Mouse (Mus musculus) layer of hippocampus, adult 18-20 months (tissue): ENCODE results near the gene Crebbp. TPM values are rescaled to one million over a fixed set of nuclear protein-coding genes. Genes with fewer than 3 reads are reported as not detected.
"Not testable (repeated sequence)": the region's sequence is repeated elsewhere in the genome, so short reads cannot be mapped to it uniquely, and the experiment has no call there.

Experiments
- DNase-seq, 2 experiments: peaks; one replicate each; pipeline ENCODE4 v3.0.0; 2022; ENCODE audit warnings: low spot score in 2 of 2
- long read RNA-seq: library from polyadenylated mRNA; stranded (forward); transcript quantifications from one replicate; pipeline ENCODE4 v2.0.0, GENCODE M21; 2021
- total RNA-seq, 2 experiments: library from RNA; stranded (reverse); gene quantifications; 2 replicates each; pipeline ENCODE4 v1.2.3; 2021

Crebbp gene
- 10 to 100 TPM; 85.3 to 85.7 TPM for total RNA-seq
- long read RNA-seq, partial matches to known transcripts: 7 of 11 reads
- long read RNA-seq, other reads (novel, unspliced or antisense): 4 of 11 reads

DNA sequence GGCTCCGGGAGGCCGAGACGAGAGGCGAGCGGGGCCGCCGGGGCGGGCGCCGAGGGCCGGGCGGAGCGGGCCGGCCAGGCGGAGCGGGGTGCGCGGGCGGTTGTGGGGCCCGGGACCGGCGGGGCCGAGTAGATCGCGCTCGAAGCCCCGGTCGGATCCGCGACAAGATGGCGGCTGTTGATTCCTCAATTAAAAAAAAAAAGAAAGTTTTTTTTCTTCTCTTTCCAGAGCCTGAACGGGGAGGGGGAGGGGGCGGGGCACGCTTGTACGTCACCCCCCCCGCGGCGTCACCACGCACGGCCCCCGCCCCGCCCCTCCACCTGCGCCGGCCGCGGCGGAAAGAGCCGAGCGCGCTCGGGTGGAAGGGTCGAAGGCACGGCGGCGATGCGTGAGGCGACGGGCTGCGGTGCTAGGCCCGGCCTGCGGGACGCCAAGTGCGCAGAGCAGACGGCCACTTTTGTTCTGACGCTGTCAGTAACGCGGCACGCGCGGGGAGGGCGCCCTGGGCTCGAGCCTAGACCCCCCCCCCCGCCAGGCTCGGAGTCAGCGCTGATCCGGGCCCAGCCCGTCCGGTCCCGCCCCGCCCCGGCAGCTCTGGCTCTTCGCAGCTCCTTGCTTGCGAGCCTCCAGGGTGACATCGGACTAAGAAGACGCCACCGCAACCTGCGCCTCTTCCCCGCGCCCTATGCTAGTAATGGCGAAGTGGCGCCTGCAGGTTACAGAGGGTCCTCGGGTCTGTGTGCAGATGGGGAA is at the start of gene Crebbp:
Crebbp (minus strand) TSS at position 199 of the 753 bp plus-strand sequence.
- DNase-seq: peak; percentile 78 to 94

DNA sequence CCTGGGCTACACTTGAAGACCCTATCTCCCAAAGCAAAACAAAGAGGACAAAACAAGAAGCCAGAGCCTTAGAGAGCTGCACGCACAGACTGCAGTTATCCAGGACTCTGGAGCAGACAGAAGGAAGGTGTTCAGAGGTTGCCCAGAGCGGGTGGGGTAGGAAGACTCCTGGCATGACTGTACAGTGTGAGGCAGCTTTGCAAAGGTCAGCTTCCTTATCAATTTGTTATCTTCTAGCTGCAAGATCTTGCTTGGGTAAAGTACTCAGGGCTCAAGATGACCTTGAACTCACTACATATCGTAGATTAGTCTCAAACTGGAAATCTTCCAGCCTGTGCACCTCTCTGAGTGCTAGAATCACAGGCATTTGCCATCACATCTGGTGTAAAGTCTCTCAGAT is 49.7 kb upstream of the Crebbp start:
- DNase-seq: no peak

- no peak for DNase-seq
Measured at GRCm38 (mm10) chr16:4257546-4257945, 43.7 kb upstream of the Crebbp start.

DNA sequence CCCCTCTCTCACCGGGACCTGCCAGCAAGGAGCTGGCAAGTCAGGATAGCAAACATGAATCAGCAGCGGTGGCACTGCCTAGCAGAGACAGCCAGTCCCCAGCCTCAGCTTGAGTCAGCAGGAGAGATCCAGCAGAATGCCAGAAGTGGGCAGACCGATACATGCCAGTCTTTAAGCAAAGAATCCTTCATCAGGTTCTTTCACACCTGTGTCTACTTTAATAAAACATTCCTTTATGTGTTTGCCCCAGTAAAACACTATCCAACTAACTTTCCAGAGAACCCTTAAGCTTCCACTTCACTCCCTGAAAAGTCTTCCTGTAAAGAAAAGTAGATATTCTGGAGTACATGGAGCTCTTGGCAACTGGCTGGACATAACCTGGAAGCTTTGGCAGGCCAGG is 35.0 kb upstream of the Crebbp start:
- no peak for DNase-seq

DNA sequence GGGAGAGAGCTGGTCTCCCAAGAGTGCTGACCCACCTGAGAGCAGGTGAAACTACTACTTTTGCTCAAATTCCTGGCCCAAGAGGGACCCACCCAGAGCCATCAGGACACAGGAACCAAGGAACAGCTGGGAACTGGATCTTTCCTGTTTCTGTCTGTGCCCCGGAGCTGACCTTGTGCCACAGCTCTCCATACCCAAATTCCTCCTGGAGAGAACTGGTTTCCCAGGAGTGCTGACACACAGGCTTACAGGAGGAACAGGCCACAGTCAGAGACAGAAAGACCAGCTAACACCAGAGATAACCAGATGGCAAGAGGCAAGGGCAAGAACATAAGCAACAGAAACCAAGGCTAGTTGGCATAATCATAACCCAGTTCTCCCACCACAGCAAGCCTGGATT is 31.4 kb upstream of the Crebbp start:
- not testable (repeated sequence) for DNase-seq

- DNase-seq: no peak
Measured at GRCm38 (mm10) chr16:4236131-4236530, 22.3 kb upstream of the Crebbp start.

GRCm38 (mm10) chr16:4235587-4235986 is 21.8 kb upstream of the Crebbp start:
- no peak for DNase-seq

DNA sequence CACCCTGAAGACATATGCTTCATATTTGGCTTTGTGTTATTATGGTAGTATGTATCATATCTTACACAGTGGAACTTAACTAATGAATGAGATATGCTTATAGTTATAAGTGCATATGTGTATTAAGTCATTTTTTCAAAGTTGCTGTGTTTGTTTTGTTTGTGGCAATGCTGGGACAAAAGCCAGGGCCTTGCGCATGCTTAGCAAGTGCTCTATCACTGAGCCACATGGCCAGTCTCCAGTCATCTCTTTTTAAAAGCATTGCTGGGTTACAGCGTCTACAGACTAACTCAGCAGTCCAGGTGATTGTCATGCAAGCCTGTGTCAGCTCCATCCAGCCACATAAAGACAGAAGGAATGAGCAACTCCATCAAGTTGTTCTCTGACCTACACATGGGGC is 12.0 kb upstream of the Crebbp start:
- no peak for DNase-seq

GRCm38 (mm10) chr16:4214631-4215240 is 939 bp upstream of the Crebbp start:
- no peak for DNase-seq

GRCm38 (mm10) chr16:4212963-4213798 is 616 bp downstream of the Crebbp start:
- DNase-seq: peak; percentile 30 to 62

DNA sequence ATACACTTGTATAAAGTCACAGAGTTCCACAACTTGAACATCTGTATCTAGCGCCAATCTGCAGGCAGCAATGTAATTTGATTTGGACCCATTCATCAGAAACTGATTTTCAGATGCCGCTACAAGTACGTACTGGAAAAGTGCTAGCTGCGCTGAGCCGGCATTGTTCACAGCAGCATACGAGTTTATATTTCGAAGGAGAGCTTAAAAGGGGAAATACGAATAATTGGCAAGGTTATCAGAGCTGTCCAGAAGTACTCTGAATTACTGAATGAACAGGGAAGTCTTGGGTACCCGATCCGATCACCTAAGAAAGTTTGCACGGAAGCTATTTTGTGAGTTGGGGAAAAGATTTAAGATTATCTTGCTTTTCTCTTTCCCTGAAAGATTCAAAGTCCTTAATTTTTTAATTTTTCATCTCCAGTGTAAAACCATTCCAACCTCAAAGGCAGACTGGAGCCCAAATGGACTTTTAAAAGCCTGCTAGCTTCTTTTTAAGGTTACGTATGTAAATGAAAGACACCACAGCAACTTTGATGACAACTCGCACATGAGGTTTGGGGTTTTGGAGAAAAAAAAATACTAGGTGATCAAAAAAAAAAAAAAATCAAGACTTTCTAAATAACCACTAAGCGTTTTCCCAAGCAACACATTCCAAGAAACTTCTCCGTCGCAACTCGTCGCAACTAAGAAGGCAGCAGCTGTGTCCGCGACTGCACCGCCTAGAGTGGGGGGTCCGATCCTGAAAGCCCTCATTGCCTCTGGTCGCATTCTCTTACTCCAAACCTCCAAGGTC is 1.4 kb downstream of the Crebbp start:
- peak in 1 of 2 experiments; percentile 20 for DNase-seq

DNA sequence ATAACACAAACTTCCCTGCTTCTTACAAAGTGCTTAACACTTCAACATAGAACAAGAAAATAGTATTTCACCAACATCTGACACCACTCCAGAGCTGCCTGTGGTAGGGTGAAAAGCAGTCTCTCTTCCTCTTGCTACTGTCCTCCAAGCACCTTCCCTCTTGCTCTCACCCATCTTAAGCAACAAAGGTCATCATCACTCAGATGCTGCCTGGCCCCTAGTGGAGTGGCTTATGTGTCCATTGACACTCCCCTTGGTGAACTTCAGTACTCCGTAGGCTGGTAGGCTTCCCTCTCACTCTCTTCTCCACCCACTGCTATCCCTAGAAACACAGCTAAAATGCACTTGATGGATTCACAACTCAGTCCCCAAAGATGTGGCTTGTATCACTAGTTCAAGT is 3.5 kb downstream of the Crebbp start:
- DNase-seq: no peak

- no peak for DNase-seq
Measured at GRCm38 (mm10) chr16:4203592-4203991, 10.2 kb downstream of the Crebbp start.

DNA sequence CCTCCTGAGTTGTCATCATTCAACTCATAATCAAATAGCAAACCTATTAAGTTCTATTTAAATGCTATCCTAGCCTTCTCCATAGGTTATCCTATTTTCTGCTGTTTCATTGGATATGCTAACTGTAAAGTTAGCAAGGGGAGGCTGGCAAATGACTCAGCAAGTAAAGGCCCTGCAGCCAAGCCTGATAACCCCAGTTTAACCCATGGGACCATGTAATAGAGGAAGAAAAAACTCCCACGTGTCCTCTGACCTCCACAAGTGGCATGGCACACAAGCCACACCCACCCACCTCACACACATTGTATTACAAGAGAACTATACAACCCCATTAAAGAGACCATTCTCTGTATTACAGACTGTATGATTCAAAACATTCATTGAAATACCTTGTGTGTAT is 13.8 kb downstream of the Crebbp start:
- no peak for DNase-seq

DNA sequence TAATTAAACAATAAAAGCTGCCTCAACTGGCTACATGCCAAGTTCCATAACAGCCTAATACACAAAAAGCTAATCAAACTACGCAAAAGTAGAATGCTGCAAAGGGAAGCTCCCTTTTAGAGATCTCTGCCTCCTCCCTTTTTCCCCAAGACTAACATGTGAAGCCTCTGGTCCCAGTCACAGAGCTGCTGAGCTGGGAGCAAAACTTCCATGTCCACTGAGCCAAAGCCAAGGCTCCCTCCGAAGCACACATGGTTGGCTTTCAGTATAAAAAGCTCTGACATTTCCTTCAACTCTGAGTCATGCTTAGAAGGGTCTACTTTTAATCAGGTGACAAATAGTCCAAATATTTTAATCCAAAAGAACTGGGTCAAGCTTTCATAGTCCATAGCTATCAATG is 14.2 kb downstream of the Crebbp start:
- no peak for DNase-seq

DNA sequence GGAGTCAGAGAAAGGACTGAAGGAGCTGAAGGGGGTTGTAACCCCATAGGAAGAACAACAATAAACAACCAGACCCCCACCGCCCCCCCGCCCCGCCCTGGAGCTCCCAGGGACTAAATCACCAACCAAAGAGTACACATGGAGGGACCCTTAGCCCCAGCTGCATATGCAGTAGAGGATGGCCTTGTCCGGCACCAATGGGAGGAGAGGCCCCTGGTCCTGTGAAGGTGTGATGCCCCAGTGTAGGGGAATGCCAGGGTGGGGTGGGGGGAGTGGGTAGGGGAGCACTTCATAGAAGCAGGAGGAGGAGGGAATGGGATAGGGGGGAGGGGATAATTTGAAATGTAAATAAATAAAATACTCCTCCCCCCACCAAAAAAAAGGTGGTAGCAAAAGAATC is 15.8 kb downstream of the Crebbp start:
- DNase-seq: no peak

GRCm38 (mm10) chr16:4190166-4190565 is 23.6 kb downstream of the Crebbp start:
- no peak for DNase-seq

DNA sequence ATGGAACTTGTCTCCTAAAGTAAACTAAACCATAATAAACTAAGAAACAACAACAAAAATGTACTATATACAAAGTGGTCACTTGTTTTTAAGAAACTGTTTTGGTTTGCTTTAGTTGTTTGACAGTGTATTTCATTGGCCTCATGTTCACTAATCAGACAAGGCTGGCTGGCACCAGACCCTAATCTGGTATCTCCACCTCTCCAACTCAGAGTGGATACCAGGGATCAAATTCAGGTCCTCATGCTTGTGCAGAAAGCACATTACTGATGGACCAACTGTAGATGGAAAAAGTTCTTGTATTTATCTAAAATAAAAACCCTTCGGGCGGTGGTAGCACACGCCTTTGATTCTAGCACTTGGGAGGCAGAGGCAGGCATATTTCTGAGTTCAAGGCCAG is 38.7 kb downstream of the Crebbp start:
- no peak for DNase-seq

- DNase-seq: no peak
Measured at GRCm38 (mm10) chr16:4169530-4169929, 44.3 kb downstream of the Crebbp start.

DNA sequence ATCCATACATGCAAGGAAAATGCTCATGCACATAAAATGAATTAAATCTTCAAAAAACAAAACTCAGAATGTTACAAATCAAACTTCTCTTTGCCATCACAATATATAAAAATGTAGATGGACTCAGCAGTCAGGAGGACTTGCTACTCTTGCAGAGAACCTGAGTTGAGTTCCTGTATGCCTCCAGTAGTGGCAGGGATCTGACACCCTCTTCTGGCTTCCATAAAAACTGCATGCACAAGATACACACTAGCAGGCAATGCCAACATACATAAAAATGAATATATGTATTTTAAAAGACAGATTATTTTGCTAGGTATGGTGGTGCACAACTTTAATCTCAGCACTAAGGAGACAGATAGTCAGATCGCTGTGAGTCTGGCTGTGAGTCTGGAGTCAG is 45.3 kb downstream of the Crebbp start:
- DNase-seq: no peak

- DNase-seq: no peak
Measured at GRCm38 (mm10) chr16:4160898-4161247, 52.9 kb downstream of the Crebbp start.
